Mouse (Mus musculus): Measurements from ENCODE around the gene Adam4.
"Not testable (repeated sequence)": the region's sequence is repeated elsewhere in the genome, so short reads cannot be mapped to it uniquely, and the experiment has no call there.

Adam4 gene

DNA sequence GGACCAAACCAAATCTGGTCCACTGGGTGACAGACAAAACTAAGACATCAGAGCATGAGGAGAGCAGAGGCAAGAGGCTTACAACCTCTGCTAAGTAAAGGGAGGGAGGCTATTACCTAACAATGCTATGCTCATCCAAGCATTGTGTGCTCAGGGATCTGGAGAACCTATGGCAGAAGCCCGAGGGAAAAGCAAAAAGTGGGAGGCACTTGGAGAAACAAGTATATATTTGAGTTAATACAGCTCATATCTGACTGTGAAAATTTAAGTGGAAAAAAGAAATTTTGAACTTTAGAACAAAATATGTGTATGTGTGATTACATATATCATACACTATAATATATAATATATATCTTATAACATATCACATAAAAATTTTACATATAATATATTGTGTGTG is at the start of gene Adam4:
Gene Adam4 (minus strand): TSS at position 101 of the 400 bp plus-strand sequence.
- DNase-seq: no peak

DNA sequence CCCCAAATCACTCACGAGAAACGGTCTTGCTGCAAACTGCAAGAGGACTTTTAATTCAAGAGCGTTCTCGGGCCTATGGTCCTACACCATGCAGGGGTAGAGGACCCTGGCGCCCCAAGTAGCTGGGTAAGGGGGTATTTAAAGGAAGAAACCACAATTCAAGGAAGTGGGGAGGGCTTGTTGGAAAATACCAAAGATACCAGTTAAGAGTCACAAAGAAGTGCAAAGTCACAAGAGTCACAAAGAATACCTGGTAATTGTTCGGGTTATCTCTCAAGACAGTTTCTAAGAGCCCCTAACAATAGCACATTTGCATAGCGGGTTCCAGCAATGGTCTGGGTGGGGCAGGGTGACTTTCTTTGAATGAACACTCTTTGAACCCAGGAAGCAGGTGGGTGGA is 37.3 kb upstream of the Adam4 start:
- not testable (repeated sequence) for DNase-seq

DNA sequence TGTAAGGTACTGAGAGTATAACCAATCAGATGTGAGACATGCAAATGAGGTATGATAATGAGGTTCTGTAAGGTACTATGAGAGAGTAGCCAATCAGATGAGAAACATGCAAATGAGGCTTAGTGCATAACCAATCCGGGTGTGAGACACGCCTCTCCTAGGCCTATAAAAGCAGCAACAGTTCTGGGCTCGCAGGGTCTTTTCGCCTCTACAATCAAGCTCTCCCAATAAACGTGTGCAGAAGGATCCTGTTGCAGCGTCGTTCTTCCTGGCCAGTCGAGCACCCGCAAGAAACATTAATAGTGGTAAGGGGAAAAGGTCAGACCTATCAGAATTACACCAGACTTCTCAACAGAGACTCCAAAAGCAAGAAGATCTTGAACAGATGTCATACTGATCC is 17.2 kb upstream of the Adam4 start:
- DNase-seq: not testable (repeated sequence)

DNA sequence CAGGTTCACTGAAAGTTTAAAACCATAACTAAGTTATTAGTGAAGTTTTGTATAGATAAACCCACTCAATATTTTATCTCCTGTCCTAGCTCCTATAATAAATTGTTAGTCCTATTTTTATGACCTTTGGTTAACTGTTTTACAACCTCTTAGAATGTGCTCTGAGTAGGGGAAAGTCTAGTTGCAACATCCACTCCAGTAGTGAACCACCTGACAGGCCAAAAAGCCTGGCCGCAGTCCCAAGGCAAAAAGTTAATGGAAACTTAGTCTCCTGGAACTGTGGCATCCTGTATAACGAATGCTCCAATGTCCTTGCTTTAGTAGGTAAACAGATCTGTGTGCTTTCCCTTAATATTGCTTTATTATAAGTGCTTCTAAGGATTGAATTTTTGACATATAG is 13.0 kb upstream of the Adam4 start:
- DNase-seq: not testable (repeated sequence)

DNA sequence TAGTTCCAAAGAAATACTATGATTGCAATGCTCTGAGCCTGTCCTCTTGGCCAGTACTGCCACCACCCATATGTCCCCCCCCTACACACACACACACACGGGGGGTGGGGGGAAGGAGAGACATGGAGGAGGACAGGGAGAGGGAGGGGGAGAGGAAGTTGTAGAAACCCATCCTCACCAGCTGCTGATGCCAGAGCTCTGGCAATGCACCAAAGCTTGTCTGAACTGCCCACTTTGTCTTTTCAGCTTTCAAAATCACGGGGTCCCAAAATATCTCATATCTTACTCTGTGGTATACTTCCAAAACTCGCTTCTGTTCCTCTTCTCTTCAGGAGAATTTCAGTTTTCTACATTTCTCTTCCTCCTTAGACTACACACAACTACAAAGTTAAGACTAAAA is 8.5 kb downstream of the Adam4 start:
- DNase-seq: no peak

DNA sequence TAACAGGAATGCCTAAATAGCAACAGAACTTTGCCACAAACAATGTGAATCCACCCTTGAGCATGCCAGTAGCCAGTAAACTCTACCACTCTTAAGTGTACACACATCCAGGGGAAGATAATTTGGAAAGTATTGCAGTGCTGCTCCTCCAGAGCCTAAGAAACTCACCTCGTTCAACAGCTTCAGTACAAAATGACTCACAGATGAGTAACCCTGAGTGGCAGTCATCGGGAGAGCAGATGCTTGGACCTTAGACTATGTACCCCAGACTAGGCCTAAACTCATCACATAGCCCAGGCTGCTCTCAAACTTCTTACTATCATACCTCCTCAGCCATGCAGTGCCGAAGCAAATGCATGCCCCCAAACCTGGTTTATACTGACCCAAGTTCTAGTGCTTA is 12.8 kb downstream of the Adam4 start:
- no peak for DNase-seq

DNA sequence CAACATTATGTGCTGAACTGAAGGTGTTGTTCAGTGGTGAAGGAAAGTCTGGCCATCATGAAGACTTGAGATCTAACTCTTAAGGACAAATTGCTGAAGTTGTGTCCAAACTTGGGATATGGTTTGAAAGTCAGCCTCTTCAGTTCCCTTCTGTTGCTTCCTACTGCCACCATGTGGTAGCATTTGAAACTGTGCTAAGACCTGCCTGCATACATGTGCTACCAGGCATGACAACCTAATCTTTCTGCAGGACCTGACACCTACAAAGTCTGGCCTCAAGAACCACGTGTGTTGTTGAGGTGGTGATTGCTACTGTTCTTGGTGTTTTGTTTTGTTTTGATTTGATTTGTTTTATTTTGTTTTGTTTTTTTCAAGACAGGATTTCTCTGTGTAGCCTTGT is 19.6 kb downstream of the Adam4 start:
- DNase-seq: peak; percentile 49

DNA sequence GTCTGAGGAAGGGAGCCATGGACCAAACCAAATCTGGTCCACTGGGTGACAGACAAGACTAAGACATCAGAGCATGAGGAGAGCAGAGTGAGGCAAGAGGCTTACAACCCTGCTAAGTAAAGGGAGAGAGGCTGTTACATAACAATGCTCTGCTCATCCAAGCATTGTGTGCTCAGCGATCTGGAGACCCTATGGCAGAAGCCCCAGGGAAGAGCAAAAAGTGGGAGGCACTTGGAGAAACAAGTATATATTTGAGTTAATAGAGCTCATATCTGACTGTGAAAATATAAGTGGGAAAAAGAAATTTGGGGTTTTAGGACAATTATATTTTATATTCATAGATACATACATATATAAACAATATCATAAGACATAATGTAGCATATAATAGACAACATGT is 42.4 kb downstream of the Adam4 start, which contains the start of gene Gm4787:
Gene Gm4787 (minus strand): TSS at position 101 of the 400 bp plus-strand sequence.
- not testable (repeated sequence) for DNase-seq
